Mouse (Mus musculus): ENCODE results near the gene Clpx. TPM values are rescaled to one million over a fixed set of nuclear protein-coding genes. Genes with fewer than 3 reads are reported as not detected.
A peak's percentile ranks its signal among the peaks of the same experiment; 100 is the strongest.

Clpx gene
- polyA plus RNA-seq, 1 experiment from 2014 or later = 39.2 TPM

DNA sequence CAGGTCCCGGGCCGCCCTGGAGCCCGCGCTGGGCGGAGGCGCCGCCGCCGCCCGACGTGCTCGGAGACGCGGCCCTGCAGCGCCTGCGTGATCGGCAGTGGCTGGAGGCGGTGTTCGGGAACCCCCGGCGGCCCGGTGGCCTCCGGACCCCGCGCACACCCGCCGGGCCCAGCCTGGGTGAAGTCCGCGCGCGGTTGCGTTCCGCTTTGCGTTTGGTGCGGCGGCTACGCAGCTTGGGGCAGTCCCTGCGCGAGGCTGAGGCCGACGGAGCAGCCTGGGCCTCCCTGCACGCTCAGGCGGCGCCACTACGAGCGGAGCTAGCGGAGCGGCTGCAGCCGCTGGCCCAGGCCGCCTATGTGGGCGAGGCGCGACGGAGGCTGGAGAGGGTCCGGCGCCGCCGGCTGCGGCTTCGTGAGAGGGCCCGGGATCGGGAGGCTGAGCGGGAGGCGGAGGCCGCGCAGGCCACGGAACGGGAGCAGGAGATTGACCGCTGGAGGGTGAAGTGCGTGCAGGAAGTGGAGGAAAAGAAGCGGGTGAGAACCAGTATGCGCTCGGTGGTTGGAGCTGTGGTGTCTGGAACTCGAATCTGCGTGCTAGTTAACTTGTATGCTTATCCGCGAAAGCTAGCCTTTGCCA, 52.5 kb downstream of the Clpx start:
- ATAC-seq (peak; percentile 69), DNase-seq (ENCODE audit: low read depth, low spot score) (no peak)
- ChIA-PET POLR2A (interaction anchor here (1.2 kb wide), 1 partner anchor 49 kb away, joined by 3 read pairs; no protein-coding TSS in a partner anchor), CTCF (interaction anchor here (0.5 kb wide), 1 partner anchor 36 kb away, joined by 3 read pairs; no protein-coding TSS in a partner anchor)
- in situ Hi-C loops (cut with MboI; ENCODE audit: low pct_unique_long_range_greater_than_20kb) = no loop called here
- H3K27me3 ChIP-seq = peaks cover 6% of the 10 kb centered on the region
- TF ChIP-seq CTCF (IDR thresholded peaks at IDR 0.05) = no peak

DNA sequence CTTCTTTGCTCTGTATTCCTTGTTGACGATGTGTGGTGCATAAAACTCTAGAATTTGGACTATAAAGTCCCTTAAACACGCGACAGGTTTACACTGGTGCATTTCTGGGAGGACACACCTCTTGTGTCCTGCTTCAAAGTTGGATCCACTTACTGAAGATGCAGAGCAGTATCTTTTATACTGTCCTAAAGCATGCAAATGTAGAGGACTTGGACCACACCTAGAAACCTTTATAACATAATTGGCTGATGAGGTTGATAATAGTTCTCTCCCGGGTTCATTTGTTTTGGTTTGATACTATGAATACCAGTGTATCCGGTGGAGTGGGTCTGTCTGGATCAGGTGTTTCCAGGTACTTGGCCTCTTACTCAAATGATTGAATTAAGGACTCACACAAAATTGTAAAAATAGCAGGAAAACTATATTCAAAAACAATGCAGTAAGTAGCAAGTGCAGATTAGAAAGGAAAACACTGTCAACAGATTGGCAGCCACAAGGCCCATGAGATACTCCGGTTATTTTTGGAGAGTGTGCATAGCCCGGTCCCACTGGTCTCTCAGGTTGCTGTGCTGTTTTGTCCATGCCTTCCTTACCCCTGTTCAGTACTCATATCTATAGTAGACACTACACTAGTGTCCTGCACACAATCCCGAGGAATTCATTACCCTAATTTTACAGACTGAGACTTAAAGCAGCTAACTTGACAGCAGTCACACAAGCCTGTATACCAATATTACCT, 53.2 kb downstream of the Clpx start:
- in situ Hi-C loops (cut with MboI; ENCODE audit: low pct_unique_long_range_greater_than_20kb) = no loop called here
- DNase-seq (ENCODE audit: low read depth, low spot score) (no peak), ATAC-seq (no peak)
- H3K27me3 ChIP-seq = peaks cover 5% of the 10 kb centered on the region
- POLR2A ChIA-PET = no interaction called here
- CTCF ChIA-PET = interaction anchor here (0.5 kb wide), 1 partner anchor 37 kb away, joined by 3 read pairs; no protein-coding TSS in a partner anchor
- TF ChIP-seq CTCF (IDR thresholded peaks at IDR 0.05) = no peak

DNA sequence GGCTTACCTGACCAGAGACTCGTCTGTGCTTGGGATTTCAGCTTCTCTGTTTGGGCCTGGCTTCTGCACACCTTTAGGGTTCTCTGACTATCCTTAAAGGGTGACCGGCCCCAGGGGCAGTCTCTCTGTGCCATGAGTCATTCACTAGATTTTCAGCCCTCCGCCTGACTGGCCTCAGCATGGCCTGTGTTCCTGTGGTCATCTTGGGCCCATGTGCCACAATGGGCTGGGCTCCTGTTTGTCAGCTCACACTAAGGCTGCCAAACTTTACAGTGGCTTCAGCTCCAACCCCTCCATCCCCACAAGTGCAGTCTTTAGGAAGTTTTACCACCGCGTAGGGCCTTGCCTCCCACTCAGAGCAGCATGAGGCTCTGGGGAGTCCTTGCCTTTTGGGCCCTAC, 59.2 kb downstream of the Clpx start:
- ATAC-seq = no peak
- DNase-seq (ENCODE audit: low read depth, low spot score) = no peak
- POLR2A ChIA-PET = no interaction called here
- TF ChIP-seq CTCF (IDR thresholded peaks at IDR 0.05) = no peak
- in situ Hi-C loops (cut with MboI; ENCODE audit: low pct_unique_long_range_greater_than_20kb) = no loop called here
- no peaks in the 10 kb centered on the region for H3K27me3 ChIP-seq
- CTCF ChIA-PET = no interaction called here

DNA sequence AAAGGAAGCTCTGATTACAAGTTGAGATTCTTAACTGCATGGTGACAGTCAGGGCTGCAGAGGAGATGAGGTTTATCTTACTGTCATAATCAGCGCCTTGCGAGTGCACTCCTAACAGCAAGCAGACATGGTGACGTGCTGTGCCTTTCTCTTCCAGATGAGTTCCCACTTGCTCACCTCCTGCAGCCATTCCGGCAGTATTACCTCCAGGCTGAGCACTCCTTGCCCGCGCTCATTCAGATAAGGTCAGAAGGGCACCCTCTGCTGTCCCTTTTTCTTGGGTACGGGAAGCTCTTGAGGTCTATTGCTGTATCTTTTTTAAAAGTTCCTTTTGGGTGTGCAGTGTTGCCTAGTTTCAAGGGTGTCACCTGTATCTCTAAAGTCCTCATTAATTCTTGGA, 62.5 kb downstream of the Clpx start:
- TF ChIP-seq CTCF (IDR thresholded peaks at IDR 0.05) = no peak

DNA sequence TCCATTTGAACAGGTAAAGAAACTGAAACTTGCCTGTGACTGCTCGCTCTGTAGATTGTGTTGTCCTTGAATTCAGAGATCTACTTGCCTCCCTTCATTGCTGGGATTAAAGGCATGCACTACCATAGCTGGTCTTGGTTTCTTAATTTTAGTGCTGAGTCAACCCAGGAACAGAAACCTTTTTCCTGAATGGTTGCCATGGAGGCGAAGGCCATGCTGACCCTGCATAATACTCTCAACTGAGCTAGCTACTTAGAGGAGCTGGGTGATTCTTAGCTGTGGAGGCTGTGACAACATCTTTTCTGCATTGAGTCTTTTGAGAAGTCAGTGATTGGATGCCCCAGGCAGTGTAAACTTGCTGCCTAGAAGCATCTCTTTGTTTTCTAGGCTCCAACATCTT, 62.9 kb downstream of the Clpx start:
- TF ChIP-seq CTCF (IDR thresholded peaks at IDR 0.05) = no peak
- no peak for ATAC-seq
- POLR2A ChIA-PET = no interaction called here
- H3K27me3 ChIP-seq = no peaks in the 10 kb centered on the region
- in situ Hi-C loops (cut with MboI; ENCODE audit: low pct_unique_long_range_greater_than_20kb) = no loop called here
- DNase-seq (ENCODE audit: low read depth, low spot score) = no peak
- CTCF ChIA-PET = no interaction called here

More for the DNA sequence above, 62.5 kb downstream of the Clpx start:
- CTCF ChIA-PET = no interaction called here
- no peak for ATAC-seq
- in situ Hi-C loops (cut with MboI; ENCODE audit: low pct_unique_long_range_greater_than_20kb) = no loop called here
- POLR2A ChIA-PET = no interaction called here
- H3K27me3 ChIP-seq = no peaks in the 10 kb centered on the region
- no peak for DNase-seq (ENCODE audit: low read depth, low spot score)

DNA sequence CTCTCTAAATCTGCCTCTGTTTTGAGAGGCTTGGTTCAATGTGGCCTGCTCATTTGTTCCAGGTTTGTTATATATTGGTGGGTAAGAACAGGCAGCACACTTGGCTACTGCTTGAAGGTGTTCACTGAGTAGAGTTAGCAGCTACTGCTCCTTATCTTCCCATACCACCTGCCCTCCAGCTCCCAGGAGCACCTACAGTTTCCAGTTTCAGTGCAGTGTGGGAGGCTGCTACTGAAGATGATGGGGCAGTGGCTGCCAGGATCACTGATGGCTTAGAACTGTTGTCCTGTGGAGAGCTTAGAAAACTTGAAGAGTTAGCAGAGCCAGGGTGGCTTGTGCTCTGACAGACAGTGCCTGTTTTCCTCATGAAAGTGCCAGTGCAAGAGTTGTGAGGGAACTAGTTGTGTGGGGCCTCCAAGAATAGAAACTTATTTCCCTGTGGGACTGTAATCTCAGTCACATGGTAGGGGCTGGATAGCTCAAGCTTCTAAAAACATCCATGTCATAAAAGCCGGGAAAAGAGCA, 65.0 kb downstream of the Clpx start:
- in situ Hi-C loops (cut with MboI; ENCODE audit: low pct_unique_long_range_greater_than_20kb) = no loop called here
- CTCF ChIA-PET = no interaction called here
- POLR2A ChIA-PET = no interaction called here
- DNase-seq (ENCODE audit: low read depth, low spot score) (no peak), ATAC-seq (no peak)
- no peaks in the 10 kb centered on the region for H3K27me3 ChIP-seq
- no peak for TF ChIP-seq CTCF (IDR thresholded peaks at IDR 0.05)

DNA sequence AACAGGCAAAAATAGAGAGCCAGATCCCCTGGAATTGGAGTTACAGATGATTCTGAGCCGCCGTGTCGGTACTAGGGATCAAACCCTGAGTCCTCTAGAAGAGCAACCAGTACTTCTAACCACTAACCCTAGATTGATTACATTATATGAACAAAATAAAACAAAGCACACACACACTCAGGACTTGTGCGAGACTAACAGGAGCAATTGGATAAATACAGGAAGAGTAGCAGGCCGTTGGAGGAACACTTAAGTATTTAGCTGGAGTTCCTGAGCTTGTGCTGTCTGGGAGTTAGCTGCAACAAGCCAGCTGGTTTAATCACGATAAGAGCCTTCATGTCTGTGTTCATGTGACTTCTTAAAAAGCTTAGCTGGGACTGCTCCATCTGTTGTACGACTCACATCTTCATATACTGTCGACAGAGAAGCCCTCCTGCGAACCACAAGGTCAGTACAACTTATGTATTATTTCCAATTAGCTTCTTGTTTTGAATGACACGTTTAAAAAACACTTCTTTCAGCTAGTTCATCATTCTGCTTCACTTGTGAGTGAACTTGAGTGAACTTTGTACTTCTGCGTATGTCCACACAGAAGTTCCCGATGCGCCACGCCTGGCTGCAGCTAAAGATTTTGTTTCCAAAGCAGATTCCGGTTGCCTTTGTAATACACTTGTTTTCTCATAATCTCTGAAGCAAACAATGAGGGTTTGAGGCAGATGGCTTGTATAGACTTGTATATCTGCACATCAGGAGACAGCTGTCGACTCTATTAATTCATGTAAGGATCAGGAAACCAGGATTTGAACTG, 66.8 kb downstream of the Clpx start, which contains the start of gene Ubap1l:
Ubap1l (plus strand) TSS at position 401 of the 808 bp plus-strand sequence.
- DNase-seq (ENCODE audit: low read depth, low spot score) (no peak), ATAC-seq (no peak)
- in situ Hi-C loops (cut with MboI; ENCODE audit: low pct_unique_long_range_greater_than_20kb) = loop anchor here (10.0 kb wide), 1 partner anchor 224 kb away; the partner anchor contains the start of genes Pif1 and Plekho2
- H3K27me3 ChIP-seq = no peaks in the 10 kb centered on the region
- POLR2A ChIA-PET = no interaction called here
- CTCF ChIA-PET = interaction anchor here (0.8 to 1.1 kb wide), 2 partner anchors 8 to 29 kb away, joined by 3 to 4 read pairs; no protein-coding TSS in a partner anchor
- TF ChIP-seq CTCF (IDR thresholded peaks at IDR 0.05) = no peak

DNA sequence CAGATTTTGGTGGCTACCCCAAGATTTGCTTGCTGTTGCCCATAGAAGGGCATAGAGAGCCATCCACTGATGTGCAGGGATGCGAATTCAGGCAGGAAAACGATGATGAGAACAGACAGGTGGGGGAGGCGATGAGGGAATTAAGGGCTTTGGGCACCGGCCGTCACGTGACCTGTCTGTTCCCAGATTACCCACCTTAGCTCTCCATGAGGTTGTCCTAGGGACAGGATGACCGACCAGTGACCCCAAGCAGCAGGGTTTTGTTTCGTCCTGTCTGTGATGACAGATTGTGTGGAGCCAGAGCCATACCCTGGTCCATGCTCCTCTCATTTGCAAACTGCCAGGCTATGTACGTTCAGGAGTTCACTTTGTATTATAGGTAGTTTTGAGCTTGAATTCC, 69.6 kb downstream of the Clpx start:
- TF ChIP-seq CTCF (IDR thresholded peaks at IDR 0.05) = no peak
- H3K27me3 ChIP-seq = no peaks in the 10 kb centered on the region
- CTCF ChIA-PET = no interaction called here
- DNase-seq (ENCODE audit: low read depth, low spot score) = no peak
- no peak for ATAC-seq
- in situ Hi-C loops (cut with MboI; ENCODE audit: low pct_unique_long_range_greater_than_20kb) = loop anchor here (10.0 kb wide), 1 partner anchor 221 kb away; the partner anchor contains the start of genes Pif1 and Plekho2
- POLR2A ChIA-PET = no interaction called here

DNA sequence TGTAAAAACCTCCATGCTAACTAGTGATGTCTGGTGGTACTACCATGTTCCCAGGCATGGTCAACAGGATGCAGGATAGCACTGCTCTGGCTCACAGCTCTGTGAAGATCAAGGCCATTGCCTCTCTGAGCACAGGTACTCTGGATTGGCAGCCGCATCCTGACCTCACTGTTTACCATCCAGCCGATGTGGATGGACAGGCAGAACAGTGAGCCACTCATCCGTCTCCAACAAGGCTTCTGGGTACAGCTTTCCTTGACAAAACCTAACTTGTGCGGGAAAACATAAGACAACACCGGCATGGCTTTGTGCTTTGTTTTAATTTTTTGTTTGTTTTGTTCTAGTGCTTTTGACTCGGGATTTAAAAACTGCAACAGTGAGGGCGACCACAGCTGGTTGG, 71.7 kb downstream of the Clpx start:
- TF ChIP-seq CTCF (IDR thresholded peaks at IDR 0.05) = no peak
- no peaks in the 10 kb centered on the region for H3K27me3 ChIP-seq
- in situ Hi-C loops (cut with MboI; ENCODE audit: low pct_unique_long_range_greater_than_20kb) = loop anchor here (10.0 kb wide), 1 partner anchor 219 kb away; the partner anchor contains the start of genes Pif1 and Plekho2
- CTCF ChIA-PET = no interaction called here
- ATAC-seq = no peak
- no peak for DNase-seq (ENCODE audit: low read depth, low spot score)
- POLR2A ChIA-PET = no interaction called here

DNA sequence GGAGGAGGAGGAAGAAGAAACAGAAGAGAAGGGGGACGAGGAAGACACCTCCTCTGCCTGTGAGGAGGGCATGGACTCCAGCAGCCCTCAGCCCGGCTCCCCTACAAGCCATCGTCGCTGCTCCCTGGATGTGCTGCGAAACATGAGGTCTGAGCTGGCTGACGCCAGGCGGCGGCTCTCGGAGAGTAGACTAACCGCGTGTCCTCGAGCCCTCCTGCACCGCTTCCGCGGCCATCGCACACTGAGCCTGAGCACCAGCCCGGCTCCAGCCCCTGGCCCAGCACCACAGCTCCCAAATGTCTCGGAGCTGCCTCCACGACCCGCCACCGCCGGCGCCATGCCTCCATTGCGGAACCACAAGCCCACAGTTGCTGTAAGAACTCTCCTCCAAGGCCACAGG, 77.7 kb downstream of the Clpx start:
- ChIA-PET CTCF (interaction anchor here (1.9 to 2.3 kb wide), 2 partner anchors 62 to 64 kb away, joined by 6 to 8 read pairs; partner anchors contain the start of gene Mtfmt), POLR2A (no interaction called here)
- H3K27me3 ChIP-seq = no peaks in the 10 kb centered on the region
- DNase-seq (ENCODE audit: low read depth, low spot score) (no peak), ATAC-seq (no peak)
- in situ Hi-C loops (cut with MboI; ENCODE audit: low pct_unique_long_range_greater_than_20kb) = no loop called here
- TF ChIP-seq CTCF (IDR thresholded peaks at IDR 0.05) = no peak
